19 mouse cellular contexts compared by ENCODE assay signal in the genomic region with DNA sequence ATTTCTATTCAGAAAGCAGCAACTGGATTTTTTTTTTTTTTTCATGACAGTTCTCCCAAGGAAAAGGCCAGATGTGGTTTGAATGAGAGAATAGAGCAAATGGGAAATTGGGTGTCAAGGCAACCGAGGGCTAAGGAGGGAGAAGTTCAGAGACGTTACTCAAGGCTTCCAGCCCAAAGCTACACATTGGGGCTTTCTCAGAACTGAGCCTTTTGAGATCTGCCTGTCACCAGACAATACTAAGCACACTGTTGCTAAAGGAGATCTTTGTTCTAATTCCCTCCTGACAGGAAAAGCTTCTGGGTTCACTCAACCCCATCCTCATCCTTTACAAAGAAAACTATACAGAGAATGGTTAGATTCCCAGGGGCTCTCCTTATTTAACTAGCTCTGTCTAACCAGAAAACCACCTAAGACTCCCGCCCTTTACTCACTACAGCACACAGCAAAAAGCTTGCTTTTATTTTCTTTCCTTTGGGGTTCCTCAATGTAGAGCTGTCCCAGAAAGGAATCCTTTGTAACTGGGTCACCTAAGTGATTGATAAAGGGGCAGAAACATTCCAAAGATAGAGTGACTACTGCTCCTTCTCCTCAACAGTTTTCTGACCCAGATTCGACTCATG.
A peak's percentile ranks its signal among the peaks of the same experiment; 100 is the strongest.
DNase-seq lines count a peak whose midpoint lies in the region; ATAC-seq lines count a peak whose summit lies in the region.
"Had no signal": no experiment of that assay in that cellular context is flagged by ENCODE, and none has a peak within 500 bp of the region (broad histone marks: within the 10 kb centered on the region; RNA-seq: fewer than 3 reads in every experiment).

No protein-coding gene starts in this region.

- no peaks in the 10 kb centered on the region for H3K36me3 ChIP-seq in forebrain, embryonic 13.5 days (ENCODE audit: poor library complexity, severe bottlenecking)
- H3K36me3 ChIP-seq in forebrain, embryonic 15.5 days = no peaks in the 10 kb centered on the region
- H3K36me3 ChIP-seq in hindbrain, embryonic 14.5 days (replicated peaks; ENCODE audit: control insufficient read depth, insufficient read depth) = no peaks in the 10 kb centered on the region
- H3K36me3 ChIP-seq in midbrain, embryonic 15.5 days (replicated peaks) = no peaks in the 10 kb centered on the region
- H3K36me3 ChIP-seq: liver, embryonic 15.5 days; stomach, embryonic 15.5 days had no signal

- 23% methylated on average over 4 of the region's 4 CpGs for WGBS in forebrain, embryonic 13.5 days
- WGBS in forebrain, embryonic 15.5 days = 31% methylated on average over 4 of the region's 4 CpGs
- WGBS in hindbrain, embryonic 14.5 days = 19% methylated on average over 4 of the region's 4 CpGs
- 15% methylated on average over 4 of the region's 4 CpGs for WGBS in midbrain, embryonic 15.5 days

- ATAC-seq in forebrain, embryonic 13.5 days = 0 out of 2 replicates have a peak, but pooled peaks have one; percentile 27
- no peak; the same call in 1 of the 2 replicates for ATAC-seq in forebrain, embryonic 15.5 days (replicated peaks)
- ATAC-seq in hindbrain, embryonic 14.5 days (ENCODE audit: low FRiP score) = peak; percentile 65; the same call in 1 of the 2 replicates
- peak; percentile 69 for ATAC-seq in midbrain, embryonic 15.5 days (replicated peaks)

- no peaks in the 10 kb centered on the region for H3K9me3 ChIP-seq in forebrain, embryonic 13.5 days (replicated peaks)
- no peaks in the 10 kb centered on the region for H3K9me3 ChIP-seq in forebrain, embryonic 15.5 days
- H3K9me3 ChIP-seq in hindbrain, embryonic 14.5 days (ENCODE audit: control insufficient read depth, low read length) = no peaks in the 10 kb centered on the region
- H3K9me3 ChIP-seq in midbrain, embryonic 15.5 days = no peaks in the 10 kb centered on the region
- H3K9me3 ChIP-seq: liver, embryonic 15.5 days; megakaryocyte, embryonic 14.5 days; stomach, embryonic 15.5 days had no signal

- peak; percentile 15 for DNase-seq in embryo, embryonic 9.5 days (ENCODE audit: extremely low spot score)
- DNase-seq in hindbrain, embryonic 14.5 days (ENCODE audit: low spot score) = no peak
- DNase-seq in left cerebral cortex, adult 11 months (ENCODE audit: low spot score) = no peak
- no peak for DNase-seq in layer of hippocampus, postnatal 14 days (ENCODE audit: low spot score in 2 of 2)
- DNase-seq in cerebellum, adult 8-10 months = no peak
- DNase-seq: adrenal gland, postnatal 10 days; cerebellum, adult 18-20 months; kidney, adult 2 months; kidney, postnatal 14 days; lung, postnatal 14 days; thymus, adult 2 months had no signal

- H3K9ac ChIP-seq in forebrain, embryonic 13.5 days = no peak overlapping the region
- no peak overlapping the region for H3K9ac ChIP-seq in forebrain, embryonic 15.5 days (replicated peaks)
- no peak overlapping the region for H3K9ac ChIP-seq in hindbrain, embryonic 14.5 days
- no peak overlapping the region for H3K9ac ChIP-seq in midbrain, embryonic 15.5 days
- H3K9ac ChIP-seq: liver, embryonic 15.5 days; stomach, embryonic 15.5 days had no signal

- H3K27me3 ChIP-seq in forebrain, embryonic 13.5 days = no peaks in the 10 kb centered on the region
- no peaks in the 10 kb centered on the region for H3K27me3 ChIP-seq in forebrain, embryonic 15.5 days
- no peaks in the 10 kb centered on the region for H3K27me3 ChIP-seq in hindbrain, embryonic 14.5 days (ENCODE audit: control insufficient read depth, insufficient read depth, low read length)
- no peaks in the 10 kb centered on the region for H3K27me3 ChIP-seq in midbrain, embryonic 15.5 days (replicated peaks)
- H3K27me3 ChIP-seq: CH12.LX; liver, embryonic 15.5 days; megakaryocyte, embryonic 14.5 days; stomach, embryonic 15.5 days had no signal

- H3K4me2 ChIP-seq in forebrain, embryonic 13.5 days = no peak overlapping the region
- no peak overlapping the region for H3K4me2 ChIP-seq in forebrain, embryonic 15.5 days (replicated peaks)
- no peak overlapping the region for H3K4me2 ChIP-seq in hindbrain, embryonic 14.5 days (replicated peaks)
- H3K4me2 ChIP-seq in midbrain, embryonic 15.5 days = no peak overlapping the region
- H3K4me2 ChIP-seq: liver, embryonic 15.5 days; stomach, embryonic 15.5 days had no signal

- H3K4me3 ChIP-seq in forebrain, embryonic 13.5 days = no peak overlapping the region
- no peak overlapping the region for H3K4me3 ChIP-seq in forebrain, embryonic 15.5 days
- H3K4me3 ChIP-seq in hindbrain, embryonic 14.5 days (replicated peaks; ENCODE audit: low read length) = no peak overlapping the region
- no peak overlapping the region for H3K4me3 ChIP-seq in midbrain, embryonic 15.5 days
- H3K4me3 ChIP-seq: liver, embryonic 15.5 days; megakaryocyte, embryonic 14.5 days; myocyte; stomach, embryonic 15.5 days had no signal

- no peak overlapping the region for H3K27ac ChIP-seq in forebrain, embryonic 13.5 days
- H3K27ac ChIP-seq in forebrain, embryonic 15.5 days (replicated peaks) = no peak overlapping the region
- H3K27ac ChIP-seq in hindbrain, embryonic 14.5 days = no peak overlapping the region
- H3K27ac ChIP-seq in midbrain, embryonic 15.5 days = no peak overlapping the region
- H3K27ac ChIP-seq: liver, embryonic 15.5 days; stomach, embryonic 15.5 days had no signal

- no peaks in the 10 kb centered on the region for H3K4me1 ChIP-seq in forebrain, embryonic 13.5 days
- H3K4me1 ChIP-seq in forebrain, embryonic 15.5 days = no peaks in the 10 kb centered on the region
- no peaks in the 10 kb centered on the region for H3K4me1 ChIP-seq in hindbrain, embryonic 14.5 days (replicated peaks; ENCODE audit: control insufficient read depth, insufficient read depth, low read length)
- no peaks in the 10 kb centered on the region for H3K4me1 ChIP-seq in midbrain, embryonic 15.5 days
- H3K4me1 ChIP-seq: liver, embryonic 15.5 days; megakaryocyte, embryonic 14.5 days; stomach, embryonic 15.5 days had no signal
